Mouse (Mus musculus) liver, adult 2 months (tissue): Measurements from ENCODE around the gene Lyrm7. TPM values are rescaled to one million over a fixed set of nuclear protein-coding genes. Genes with fewer than 3 reads are reported as not detected.

Experiments
- DNase-seq: peaks from one replicate; pipeline ENCODE4 v3.0.0-alpha.2; 2011; ENCODE audit warnings: low read depth, low spot score; ENCODE audit errors: extremely low read depth
- H3K27ac ChIP-seq: fragments of 200-500 bp; replicated peaks from 2 replicates; pipeline ENCODE4 v1.5.1; 2012; ENCODE audit warnings: low read depth, mild to moderate bottlenecking, control low read depth, inconsistent platforms, low read length; ENCODE audit not compliant: insufficient read depth
- H3K27me3 ChIP-seq: fragments of 200-500 bp; 2 replicates; pipeline ENCODE4 v1.6.1; 2012; ENCODE audit warnings: mild to moderate bottlenecking, moderate library complexity, low read length, inconsistent platforms; ENCODE audit not compliant: control insufficient read depth, insufficient read depth
- H3K36me3 ChIP-seq: fragments of 200-500 bp; 2 replicates; pipeline ENCODE4 v1.6.1; 2012; ENCODE audit warnings: low read length, inconsistent platforms; ENCODE audit not compliant: control insufficient read depth, insufficient read depth
- H3K4me1 ChIP-seq: fragments of 200-500 bp; 2 replicates; pipeline ENCODE4 v1.6.1; 2011; ENCODE audit warnings: low read length; ENCODE audit not compliant: control insufficient read depth, insufficient read depth
- H3K4me3 ChIP-seq: fragments of 200-500 bp; 2 replicates; pipeline ENCODE4 v1.5.1; 2011; ENCODE audit warnings: low read depth, mild to moderate bottlenecking, control low read depth, low read length, moderate library complexity; ENCODE audit not compliant: insufficient read depth
- H3K79me2 ChIP-seq: fragments of 200-500 bp; 2 replicates; pipeline ENCODE4 v1.6.1; 2012; ENCODE audit warnings: inconsistent platforms, mild to moderate bottlenecking, low read length, moderate library complexity; ENCODE audit not compliant: control insufficient read depth, insufficient read depth
- H3K9ac ChIP-seq: fragments of 200-500 bp; 2 replicates; pipeline ENCODE4 v1.6.1; 2012; ENCODE audit warnings: low read depth, mild to moderate bottlenecking, control low read depth, inconsistent platforms, low read length
- CTCF ChIP-seq: fragments of 200-500 bp; IDR thresholded peaks from 2 replicates; pipeline ENCODE4 v1.5.1; 2011; ENCODE audit warnings: low read depth, low read length, control low read depth
- POLR2A ChIP-seq: fragments of 200-500 bp; IDR thresholded peaks from 2 replicates; pipeline ENCODE4 v1.6.1; 2011; ENCODE audit warnings: low read length, control low read depth; ENCODE audit not compliant: insufficient read depth; ENCODE audit errors: extremely low read depth
- WGBS: fragments of 180-500 bp; shearing (Covaris S2); methylation state at CpG from one replicate; pipeline ENCODE4 v1.1.7; 2018; 5-methylcytosine and 5-hydroxymethylcytosine counted together
- polyA plus RNA-seq: library from polyadenylated mRNA; depleted of rRNA; stranded (reverse); fragments of >200 nt; gene quantifications from 2 replicates; pipeline ENCODE4 v1.2.3, GENCODE M21; 2012
- total RNA-seq: library from RNA; depleted of rRNA; stranded (reverse); fragments of >200 nt; gene quantifications from 2 replicates; pipeline ENCODE4 v1.2.3, GENCODE M21; 2014

The Lyrm7 gene
- total and polyA plus RNA-seq, 2 experiments, result 1.2 to 1.8 TPM

- 79% methylated on average over 6 of the region's 6 CpGs for WGBS
- Histone ChIP-seq H3K4me3 (no peak overlapping the region), H3K27me3 (no peaks in the 10 kb centered on the region), H3K79me2 (no peaks in the 10 kb centered on the region), H3K27ac (no peak overlapping the region), H3K9ac (no peak overlapping the region), H3K4me1 (no peaks in the 10 kb centered on the region), H3K36me3 (no peaks in the 10 kb centered on the region)
- no peak for DNase-seq
- TF ChIP-seq POLR2A (no peak), CTCF (no peak)
Observed at GRCm38 (mm10) chr11:54887927-54888326, 27.2 kb upstream of the Lyrm7 start.

GRCm38 (mm10) chr11:54885406-54885805, 24.7 kb upstream of the Lyrm7 start:
- Histone ChIP-seq H3K4me3 (no peak overlapping the region), H3K4me1 (peaks cover 4% of the 10 kb centered on the region; the same call in 1 of the 2 replicates), H3K36me3 (no peaks in the 10 kb centered on the region), H3K79me2 (no peaks in the 10 kb centered on the region), H3K27me3 (no peaks in the 10 kb centered on the region), H3K9ac (no peak overlapping the region), H3K27ac (peak overlapping the region; percentile 47)
- 96% methylated on average over 2 of the region's 2 CpGs for WGBS
- no peak for TF ChIP-seq POLR2A
- TF ChIP-seq CTCF, result no peak
- no peak for DNase-seq

- Histone ChIP-seq H3K79me2 (no peaks in the 10 kb centered on the region), H3K9ac (no peak overlapping the region), H3K27me3 (no peaks in the 10 kb centered on the region), H3K27ac (peak overlapping the region; percentile 69), H3K4me3 (no peak overlapping the region), H3K36me3 (no peaks in the 10 kb centered on the region), H3K4me1 (peaks cover 4% of the 10 kb centered on the region; the same call in 1 of the 2 replicates)
- TF ChIP-seq CTCF (no peak), POLR2A (no peak)
- peak; percentile 57 for DNase-seq
- WGBS, result 28% methylated on average over 5 of the region's 5 CpGs
Observed at GRCm38 (mm10) chr11:54884937-54885336, 24.2 kb upstream of the Lyrm7 start.

GRCm38 (mm10) chr11:54884197-54884828, 23.6 kb upstream of the Lyrm7 start:
- Histone ChIP-seq H3K79me2 (no peaks in the 10 kb centered on the region), H3K27ac (peak overlapping the region; percentile 69), H3K9ac (no peak overlapping the region), H3K4me1 (peaks cover 4% of the 10 kb centered on the region; the same call in 1 of the 2 replicates), H3K36me3 (no peaks in the 10 kb centered on the region), H3K4me3 (no peak overlapping the region), H3K27me3 (no peaks in the 10 kb centered on the region)
- WGBS, result 72% methylated on average over 5 of the region's 5 CpGs
- TF ChIP-seq CTCF (no peak), POLR2A (no peak)
- DNase-seq, result peak; percentile 42

- DNase-seq, result peak; percentile 51
- peaks cover 4% of the 10 kb centered on the region; the same call in 1 of the 2 replicates for H3K4me1 ChIP-seq
- no peak overlapping the region for H3K27ac ChIP-seq
- H3K27me3 ChIP-seq, result no peaks in the 10 kb centered on the region
- TF ChIP-seq POLR2A (no peak), CTCF (peak; percentile 32)
- H3K9ac ChIP-seq, result no peak overlapping the region
- H3K36me3 ChIP-seq, result no peaks in the 10 kb centered on the region
- WGBS, result 30% methylated on average over 8 of the region's 8 CpGs
- H3K79me2 ChIP-seq, result no peaks in the 10 kb centered on the region
- no peak overlapping the region for H3K4me3 ChIP-seq
Observed at GRCm38 (mm10) chr11:54882671-54883070, 22.0 kb upstream of the Lyrm7 start.

- H3K27me3 ChIP-seq, result no peaks in the 10 kb centered on the region
- TF ChIP-seq CTCF, result no peak
- no peak for TF ChIP-seq POLR2A
- H3K79me2 ChIP-seq, result no peaks in the 10 kb centered on the region
- no peak overlapping the region for H3K9ac ChIP-seq
- WGBS, result 23% methylated on average over 2 of the region's 2 CpGs
- DNase-seq, result peak; percentile 43
- no peak overlapping the region for H3K27ac ChIP-seq
- peaks cover 4% of the 10 kb centered on the region; the same call in 1 of the 2 replicates for H3K4me1 ChIP-seq
- no peaks in the 10 kb centered on the region for H3K36me3 ChIP-seq
- H3K4me3 ChIP-seq, result no peak overlapping the region
Observed at GRCm38 (mm10) chr11:54881051-54881474, 20.3 kb upstream of the Lyrm7 start.
